Mouse (Mus musculus): Measurements from ENCODE around the gene Tmem43. TPM values are rescaled to one million over a fixed set of nuclear protein-coding genes. Genes with fewer than 3 reads are reported as not detected.
"Not testable (repeated sequence)": the region's sequence is repeated elsewhere in the genome, so short reads cannot be mapped to it uniquely, and the experiment has no call there.

Gene Tmem43
- polyA plus RNA-seq, 1 experiment from 2014 or later, result 12.2 TPM

DNA sequence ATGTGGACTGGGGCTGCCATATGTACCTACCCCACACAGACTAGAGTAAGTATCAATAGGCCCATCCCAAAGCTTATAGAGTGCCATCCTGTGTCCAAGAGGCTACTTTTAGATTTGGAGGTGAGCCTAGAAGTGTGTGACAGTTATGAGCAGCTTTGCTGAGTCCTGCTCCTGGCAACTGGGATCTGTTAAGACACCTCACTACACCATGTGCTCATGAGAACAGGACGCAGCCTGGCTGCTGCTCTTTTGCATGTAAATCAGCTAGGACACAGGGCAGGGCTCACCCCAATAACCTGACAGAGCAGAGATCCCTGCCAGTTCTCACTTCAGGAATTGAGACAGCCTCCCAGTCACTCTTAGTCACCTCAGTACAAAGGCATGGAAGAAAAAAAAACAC, 6.4 kb upstream of the Tmem43 start:
- 63% methylated on average over 1 of the region's 1 CpGs for WGBS (ENCODE audit: insufficient replicate concordance)
- no peaks in the 10 kb centered on the region for H3K27me3 ChIP-seq
- no peak overlapping the region for H3K9ac ChIP-seq
- H3K9me3 ChIP-seq (replicated peaks), result no peaks in the 10 kb centered on the region
- ATAC-seq (ENCODE audit: low read depth) (no peak), DNase-seq (no peak)
- H3K4me1 ChIP-seq (replicated peaks), result peaks cover 23% of the 10 kb centered on the region
- H3K4me2 ChIP-seq, result no peak overlapping the region
- H3K27ac ChIP-seq, result no peak overlapping the region
- peaks cover 79% of the 10 kb centered on the region for H3K36me3 ChIP-seq
- H3K4me3 ChIP-seq (replicated peaks), result no peak overlapping the region

DNA sequence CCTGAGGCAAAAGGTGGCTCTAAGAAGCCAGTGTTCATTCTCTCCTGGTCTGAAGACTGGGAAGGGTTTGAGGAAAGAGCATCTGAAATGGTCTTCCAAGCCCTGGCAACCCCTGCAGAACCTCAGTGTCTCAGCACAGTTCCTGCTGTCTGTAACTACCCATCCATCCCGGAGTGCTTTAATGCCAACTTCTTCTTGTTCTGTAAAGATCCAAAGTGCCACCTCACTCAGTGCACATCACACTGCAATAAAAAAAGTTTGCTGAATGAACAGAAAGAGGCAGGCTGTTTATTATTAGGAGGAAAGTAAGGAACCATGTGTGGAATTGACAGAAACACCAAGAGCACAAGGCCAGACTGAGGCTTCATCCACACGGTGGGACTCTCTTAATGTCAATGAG, 2.8 kb upstream of the Tmem43 start:
- H3K9me3 ChIP-seq (replicated peaks), result no peaks in the 10 kb centered on the region
- H3K9ac ChIP-seq, result peak overlapping the region; percentile 29; the same call in 1 of the 2 replicates
- peaks cover 49% of the 10 kb centered on the region for H3K36me3 ChIP-seq
- no peaks in the 10 kb centered on the region for H3K27me3 ChIP-seq
- peaks cover 48% of the 10 kb centered on the region for H3K4me1 ChIP-seq (replicated peaks)
- DNase-seq (no peak), ATAC-seq (ENCODE audit: low read depth) (no peak)
- WGBS (ENCODE audit: insufficient replicate concordance), result 81% methylated on average over 2 of the region's 2 CpGs
- H3K27ac ChIP-seq, result no peak overlapping the region
- H3K4me2 ChIP-seq, result 0 out of 2 replicates have a peak overlapping the region, but pooled peaks have one; percentile 2
- no peak overlapping the region for H3K4me3 ChIP-seq (replicated peaks)

DNA sequence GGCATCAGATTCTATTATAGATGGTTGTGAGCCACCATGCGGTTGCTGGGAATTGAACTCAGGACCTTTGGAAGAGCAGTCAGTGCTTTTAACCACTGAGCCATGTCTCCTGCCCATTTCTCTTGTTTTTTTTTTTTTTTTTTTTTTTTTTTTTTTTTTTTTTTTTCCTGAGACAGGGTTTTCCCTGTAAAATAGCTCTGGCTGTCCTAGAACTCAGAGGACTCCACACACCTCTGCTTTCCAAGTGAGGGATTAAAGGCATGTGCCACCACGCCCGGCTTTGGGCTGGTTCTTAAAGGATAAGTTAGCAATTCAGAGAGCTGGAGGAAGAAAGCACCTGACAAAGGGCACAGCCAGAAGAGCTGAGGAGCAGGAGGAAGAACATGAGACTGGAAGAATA, 2.1 kb upstream of the Tmem43 start:
- not testable (repeated sequence) for DNase-seq; H3K9me3 ChIP-seq (replicated peaks); ATAC-seq (ENCODE audit: low read depth); H3K27me3 ChIP-seq
- Histone ChIP-seq H3K4me2 (peak overlapping the region; percentile 95), H3K4me3 (replicated peaks) (peak overlapping the region; percentile 92), H3K36me3 (peaks cover 43% of the 10 kb centered on the region), H3K9ac (peak overlapping the region; percentile 93), H3K4me1 (replicated peaks) (peaks cover 52% of the 10 kb centered on the region), H3K27ac (peak overlapping the region; percentile 87; the same call in 1 of the 2 replicates)
- WGBS (ENCODE audit: insufficient replicate concordance), result 84% methylated on average over 3 of the region's 3 CpGs

DNA sequence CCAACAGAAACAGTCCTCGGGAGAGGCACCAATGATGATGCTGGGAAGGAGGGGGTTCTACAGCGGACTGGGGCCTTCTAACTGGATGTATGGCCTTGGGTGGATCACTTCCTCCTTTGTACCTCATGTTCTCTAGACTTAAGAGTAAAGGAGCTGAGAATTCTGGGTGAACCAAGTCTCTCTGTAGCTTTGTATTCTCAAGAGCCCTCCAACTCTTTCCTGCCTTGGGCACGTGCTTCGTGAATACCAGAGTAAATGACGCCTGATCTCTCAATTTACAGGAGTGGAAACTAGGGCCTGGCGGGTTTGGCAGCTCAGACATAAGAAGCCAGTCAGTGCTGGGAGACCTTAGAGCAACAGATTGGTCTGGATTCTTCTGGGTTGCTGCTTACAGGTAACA, 1.2 kb upstream of the Tmem43 start:
- 4% methylated on average over 6 of the region's 6 CpGs for WGBS (ENCODE audit: insufficient replicate concordance)
- Histone ChIP-seq H3K36me3 (peaks cover 37% of the 10 kb centered on the region), H3K4me1 (replicated peaks) (peaks cover 53% of the 10 kb centered on the region), H3K27ac (peak overlapping the region; percentile 87), H3K4me2 (peak overlapping the region; percentile 95), H3K4me3 (replicated peaks) (peak overlapping the region; percentile 92), H3K27me3 (no peaks in the 10 kb centered on the region), H3K9me3 (replicated peaks) (no peaks in the 10 kb centered on the region), H3K9ac (peak overlapping the region; percentile 93)
- DNase-seq (peak; percentile 13), ATAC-seq (ENCODE audit: low read depth) (no peak)

DNA sequence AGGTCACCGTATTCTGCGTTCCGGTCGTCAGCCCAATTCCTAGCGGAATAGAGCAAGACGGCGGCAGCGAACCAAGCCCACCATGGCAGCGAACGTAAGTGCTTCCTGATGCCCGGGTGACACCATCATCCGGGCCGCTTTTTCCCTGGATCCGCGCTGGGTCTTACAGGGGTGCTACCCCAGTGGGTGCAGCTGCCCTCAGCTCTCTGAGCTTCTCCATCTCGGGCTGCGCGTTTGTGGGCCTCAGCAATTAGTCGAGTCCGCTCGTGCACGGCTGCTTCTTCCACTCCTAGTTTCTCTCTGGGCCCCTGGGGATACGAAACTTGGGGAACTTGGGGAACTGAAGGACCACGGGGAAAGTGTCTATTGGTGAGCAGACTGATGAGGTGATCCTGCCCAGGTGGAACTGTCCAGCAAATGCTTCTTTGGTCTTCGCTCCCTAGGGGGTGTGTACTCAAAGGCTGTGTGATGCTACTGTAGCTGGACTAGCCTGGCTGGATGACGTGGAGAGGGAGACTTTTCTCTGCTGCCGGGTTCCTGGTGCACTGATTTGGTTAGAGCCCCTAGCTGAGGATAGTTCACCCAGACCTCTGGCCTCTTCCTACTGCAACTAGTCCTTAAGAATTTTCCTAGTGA, 420 bp downstream of the Tmem43 start:
- DNase-seq (no peak), ATAC-seq (ENCODE audit: low read depth) (peak; percentile 11)
- WGBS (ENCODE audit: insufficient replicate concordance), result under 1% methylated on average over 27 of the region's 27 CpGs
- Histone ChIP-seq H3K9ac (peak overlapping the region; percentile 86), H3K36me3 (peaks cover 37% of the 10 kb centered on the region), H3K4me1 (replicated peaks) (peaks cover 52% of the 10 kb centered on the region), H3K4me2 (peak overlapping the region; percentile 95), H3K4me3 (replicated peaks) (peak overlapping the region; percentile 92), H3K27ac (peak overlapping the region; percentile 58), H3K27me3 (no peaks in the 10 kb centered on the region), H3K9me3 (replicated peaks) (no peaks in the 10 kb centered on the region)

DNA sequence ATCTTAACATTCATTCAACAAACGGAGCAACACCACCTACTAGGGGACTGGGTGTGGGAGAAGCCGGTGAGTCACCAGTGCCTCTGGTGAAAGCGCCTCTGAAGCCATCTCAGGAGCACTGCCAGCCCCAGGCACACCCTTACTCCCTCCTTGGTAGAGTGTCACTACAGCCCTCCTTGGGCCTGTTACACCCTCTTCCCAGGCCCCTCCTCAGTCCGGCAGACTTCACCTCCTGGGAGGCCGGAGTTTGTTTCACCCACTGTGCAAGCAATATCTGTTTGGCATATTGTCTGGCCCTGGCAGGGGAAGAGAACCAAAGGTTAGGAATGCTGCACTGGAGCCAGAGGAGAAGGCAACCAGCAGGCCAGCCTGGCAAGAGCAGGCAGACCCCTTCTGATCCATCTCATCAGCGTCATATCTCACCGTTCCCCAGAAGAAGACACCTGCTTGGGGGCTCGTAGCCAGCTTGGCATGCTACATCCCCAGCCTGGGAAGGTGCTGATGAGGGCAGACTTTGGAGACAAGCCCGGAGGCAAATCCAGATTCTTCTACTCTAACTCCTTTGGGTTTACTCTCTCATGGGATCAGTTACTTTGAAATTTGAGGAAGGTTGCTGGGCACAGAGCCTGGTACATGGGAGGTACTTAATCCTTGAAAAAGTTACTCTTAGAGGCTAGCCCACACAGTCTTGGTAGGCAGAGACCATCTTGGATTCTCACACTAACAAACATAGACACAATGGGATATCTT, 1.1 kb downstream of the Tmem43 start:
- WGBS (ENCODE audit: insufficient replicate concordance), result 61% methylated on average over 9 of the region's 9 CpGs
- ATAC-seq (ENCODE audit: low read depth) (no peak), DNase-seq (no peak)
- Histone ChIP-seq H3K4me3 (replicated peaks) (peak overlapping the region; percentile 92), H3K4me1 (replicated peaks) (peaks cover 47% of the 10 kb centered on the region), H3K36me3 (peaks cover 39% of the 10 kb centered on the region), H3K27me3 (no peaks in the 10 kb centered on the region), H3K9me3 (replicated peaks) (no peaks in the 10 kb centered on the region), H3K9ac (peak overlapping the region; percentile 86), H3K27ac (peak overlapping the region; percentile 58), H3K4me2 (peak overlapping the region; percentile 95)

DNA sequence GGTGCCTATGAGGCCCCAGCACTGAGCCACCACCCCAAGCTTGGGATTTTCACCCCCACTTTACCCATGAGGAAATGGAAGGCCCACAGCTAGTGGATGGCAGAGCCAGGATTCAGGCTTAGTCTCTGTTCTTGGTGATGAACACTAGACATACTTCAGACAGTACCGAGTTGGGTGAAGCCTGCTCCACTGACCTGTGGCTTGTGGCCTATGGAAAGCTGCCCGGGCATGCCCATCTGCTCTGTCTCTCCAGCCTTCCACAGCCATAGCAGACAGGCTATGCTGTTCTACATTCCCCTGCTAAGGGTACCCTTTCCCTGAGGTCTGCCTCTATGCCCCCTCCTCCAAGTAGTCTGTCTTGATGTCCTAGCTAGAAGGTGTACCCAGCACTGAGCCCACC, 3.0 kb downstream of the Tmem43 start:
- no peak overlapping the region for H3K4me3 ChIP-seq (replicated peaks)
- no peaks in the 10 kb centered on the region for H3K9me3 ChIP-seq (replicated peaks)
- no peaks in the 10 kb centered on the region for H3K27me3 ChIP-seq
- no peak overlapping the region for H3K9ac ChIP-seq
- no peak overlapping the region for H3K27ac ChIP-seq
- H3K4me2 ChIP-seq, result no peak overlapping the region
- ATAC-seq (ENCODE audit: low read depth), result no peak
- peaks cover 45% of the 10 kb centered on the region for H3K36me3 ChIP-seq
- no peak for DNase-seq
- peaks cover 36% of the 10 kb centered on the region for H3K4me1 ChIP-seq (replicated peaks)
- WGBS (ENCODE audit: insufficient replicate concordance), result 74% methylated on average over 2 of the region's 2 CpGs

DNA sequence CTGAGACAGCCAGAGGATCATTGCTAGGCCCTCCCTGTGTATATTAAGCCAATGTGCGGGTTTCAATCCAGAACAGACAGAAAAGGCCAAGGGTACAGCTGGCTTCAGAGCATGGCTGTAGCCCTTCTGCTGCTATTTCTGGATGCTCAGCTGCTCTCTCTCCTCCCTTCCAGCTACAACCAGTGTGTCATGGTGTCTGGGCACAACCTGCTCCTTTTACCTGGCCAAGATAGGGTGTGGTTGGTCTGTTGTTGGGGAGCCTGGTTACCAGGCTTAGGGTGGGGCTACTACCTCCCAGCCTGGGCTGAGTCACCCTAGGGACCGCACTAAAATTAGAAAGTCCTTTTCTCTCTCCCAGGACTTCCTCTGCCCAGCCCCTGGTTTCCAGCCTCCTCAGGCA, 9.9 kb downstream of the Tmem43 start:
- WGBS (ENCODE audit: insufficient replicate concordance), result 83% methylated on average over 2 of the region's 2 CpGs
- Histone ChIP-seq H3K4me2 (no peak overlapping the region), H3K9me3 (replicated peaks) (no peaks in the 10 kb centered on the region), H3K27ac (no peak overlapping the region), H3K27me3 (no peaks in the 10 kb centered on the region), H3K36me3 (peaks cover 97% of the 10 kb centered on the region), H3K9ac (no peak overlapping the region), H3K4me3 (replicated peaks) (no peak overlapping the region), H3K4me1 (replicated peaks) (no peaks in the 10 kb centered on the region; the same call in 1 of the 2 replicates)
- ATAC-seq (ENCODE audit: low read depth), result no peak
- no peak for DNase-seq

DNA sequence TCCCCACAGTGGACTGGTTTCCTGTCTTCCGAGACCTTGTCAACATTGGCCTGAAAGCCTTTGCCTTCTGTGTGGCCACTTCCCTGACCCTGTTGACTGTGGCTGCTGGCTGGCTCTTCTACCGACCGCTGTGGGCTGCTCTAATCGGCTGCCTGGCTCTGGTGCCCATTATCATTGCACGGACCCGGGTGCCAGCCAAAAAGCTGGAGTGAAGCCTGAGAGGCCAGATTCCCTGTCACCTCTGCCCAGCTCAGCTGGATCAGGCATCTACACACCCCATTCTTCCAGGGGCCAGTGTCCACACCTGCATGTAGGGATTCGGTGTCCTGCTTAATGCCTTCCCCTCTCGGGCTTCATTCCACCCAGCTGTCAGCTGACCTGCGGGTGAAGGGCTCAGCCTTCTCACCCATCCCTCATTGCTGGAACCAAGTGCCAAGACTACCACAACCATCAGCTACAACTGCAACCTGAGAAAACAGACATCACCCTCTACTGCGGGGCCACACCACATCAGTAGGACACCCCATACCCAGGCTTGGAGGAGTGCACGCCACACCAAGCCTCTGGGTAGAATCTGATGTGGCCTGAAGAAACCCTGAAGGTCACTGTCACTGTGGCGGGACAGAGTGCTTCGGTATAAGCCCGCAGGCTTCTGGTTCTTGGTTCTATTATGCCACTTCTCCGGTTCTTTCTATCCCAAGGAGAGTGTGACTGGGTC, 13.4 kb downstream of the Tmem43 start:
- H3K9ac ChIP-seq, result no peak overlapping the region
- DNase-seq (no peak), ATAC-seq (ENCODE audit: low read depth) (no peak)
- peaks cover 88% of the 10 kb centered on the region for H3K36me3 ChIP-seq
- H3K27me3 ChIP-seq, result no peaks in the 10 kb centered on the region
- H3K4me2 ChIP-seq, result no peak overlapping the region
- no peak overlapping the region for H3K4me3 ChIP-seq (replicated peaks)
- H3K4me1 ChIP-seq (replicated peaks), result peaks cover 4% of the 10 kb centered on the region; the same call in 1 of the 2 replicates
- WGBS (ENCODE audit: insufficient replicate concordance), result 82% methylated on average over 15 of the region's 15 CpGs
- H3K27ac ChIP-seq, result no peak overlapping the region
- H3K9me3 ChIP-seq (replicated peaks), result no peaks in the 10 kb centered on the region

DNA sequence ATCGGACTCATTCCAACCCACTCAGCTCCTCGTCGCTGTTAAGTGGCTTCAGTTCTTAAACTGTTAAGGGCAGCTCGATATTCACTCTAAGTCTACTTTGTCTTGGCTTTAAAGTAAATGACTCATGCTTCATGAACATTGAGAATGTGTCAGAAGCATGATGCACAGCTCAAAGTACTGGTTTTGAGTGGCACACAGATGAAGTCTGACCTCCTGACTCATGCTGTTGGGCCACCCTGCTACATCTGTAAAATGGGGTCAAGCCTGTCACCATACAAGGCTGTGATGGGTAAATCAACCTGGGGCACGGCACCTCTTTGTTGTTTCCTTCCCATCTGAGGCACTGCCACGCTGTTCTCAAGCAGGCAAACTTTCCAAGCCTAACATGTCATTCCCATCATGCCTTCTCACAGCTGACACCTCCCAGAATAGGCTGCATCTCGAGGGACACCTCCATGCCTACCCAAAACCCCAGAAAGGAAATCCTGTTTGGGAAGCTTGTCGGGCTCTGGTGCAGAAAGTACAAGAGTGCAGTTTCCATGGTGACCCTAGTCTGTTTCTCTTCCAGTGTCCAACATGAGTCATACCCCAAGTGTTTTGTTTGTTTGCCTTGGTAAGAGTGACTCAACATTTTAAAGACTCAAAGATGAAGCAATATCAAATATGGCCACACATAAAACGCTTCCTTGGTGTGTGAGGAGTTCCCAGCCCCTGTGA, 15.2 kb downstream of the Tmem43 start:
- H3K27me3 ChIP-seq, result no peaks in the 10 kb centered on the region
- no peak overlapping the region for H3K27ac ChIP-seq
- ATAC-seq (ENCODE audit: low read depth) (no peak), DNase-seq (no peak)
- H3K9me3 ChIP-seq (replicated peaks), result no peaks in the 10 kb centered on the region
- peaks cover 75% of the 10 kb centered on the region for H3K36me3 ChIP-seq
- no peak overlapping the region for H3K9ac ChIP-seq
- H3K4me2 ChIP-seq, result no peak overlapping the region
- H3K4me1 ChIP-seq (replicated peaks), result peaks cover 4% of the 10 kb centered on the region; the same call in 1 of the 2 replicates
- H3K4me3 ChIP-seq (replicated peaks), result no peak overlapping the region
- 59% methylated on average over 9 of the region's 9 CpGs for WGBS (ENCODE audit: insufficient replicate concordance)

DNA sequence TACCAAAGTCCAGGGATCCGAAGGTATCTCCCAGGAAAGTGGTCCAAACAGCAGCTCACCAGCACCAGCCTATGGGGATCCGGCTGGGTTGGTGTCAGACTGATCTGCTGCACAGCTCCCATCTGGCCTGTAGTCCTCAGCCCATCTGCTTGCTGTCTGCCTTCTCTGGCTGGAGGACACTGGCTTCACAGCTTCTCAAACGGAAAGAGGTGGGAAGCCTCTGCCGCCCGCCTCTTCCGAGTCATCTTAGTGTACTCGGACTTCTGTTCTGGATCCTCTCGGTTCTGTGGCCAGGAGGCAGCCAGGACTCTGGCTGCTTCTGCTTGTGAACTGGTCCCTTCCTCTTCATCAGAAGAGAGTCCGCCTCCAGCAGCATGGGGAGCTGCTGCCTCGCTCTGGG, 16.4 kb downstream of the Tmem43 start:
- ATAC-seq (ENCODE audit: low read depth), result no peak
- no peak overlapping the region for H3K9ac ChIP-seq
- no peak overlapping the region for H3K27ac ChIP-seq
- no peaks in the 10 kb centered on the region for H3K9me3 ChIP-seq (replicated peaks)
- WGBS (ENCODE audit: insufficient replicate concordance), result 71% methylated on average over 10 of the region's 10 CpGs
- peaks cover 63% of the 10 kb centered on the region for H3K36me3 ChIP-seq
- no peak for DNase-seq
- H3K4me2 ChIP-seq, result no peak overlapping the region
- H3K27me3 ChIP-seq, result no peaks in the 10 kb centered on the region
- H3K4me3 ChIP-seq (replicated peaks), result no peak overlapping the region
- H3K4me1 ChIP-seq (replicated peaks), result peaks cover 4% of the 10 kb centered on the region; the same call in 1 of the 2 replicates
